Mouse (Mus musculus): ENCODE results near the gene Gpha2. TPM values are rescaled to one million over a fixed set of nuclear protein-coding genes. Genes with fewer than 3 reads are reported as not detected.

Gene Gpha2
- polyA plus RNA-seq, 1 experiment = not detected

- Histone ChIP-seq H3K27ac (ENCODE audit: insufficient read depth, low read length) (no peak overlapping the region), H3K4me1 (ENCODE audit: control insufficient read depth, insufficient read depth, low read length) (peaks cover 36% of the 10 kb centered on the region), H3K27me3 (ENCODE audit: control insufficient read depth, insufficient read depth, low read length) (no peaks in the 10 kb centered on the region), H3K4me3 (replicated peaks; ENCODE audit: insufficient read depth, low read depth, low read length) (no peak overlapping the region)
- WGBS = 55% methylated on average over 7 of the region's 7 CpGs
- DNase-seq = peak; percentile 81 to 87
- TF ChIP-seq POLR2A (IDR thresholded peaks at IDR 0.05; ENCODE audit: borderline replicate concordance, insufficient read depth, low read length) = no peak
- TF ChIP-seq CTCF (IDR thresholded peaks at IDR 0.05; ENCODE audit: borderline replicate concordance, insufficient read depth, low read depth, low read length) = peak; percentile 98
Observed at GRCm38 (mm10) chr19:6262222-6262621, 36.0 kb downstream of the Gpha2 start.

GRCm38 (mm10) chr19:6262839-6263433 is 36.8 kb downstream of the Gpha2 start:
- H3K4me1 ChIP-seq (ENCODE audit: control insufficient read depth, insufficient read depth, low read length) = peaks cover 42% of the 10 kb centered on the region
- TF ChIP-seq CTCF (IDR thresholded peaks at IDR 0.05; ENCODE audit: borderline replicate concordance, insufficient read depth, low read depth, low read length) (no peak), POLR2A (IDR thresholded peaks at IDR 0.05; ENCODE audit: borderline replicate concordance, insufficient read depth, low read length) (no peak)
- no peak overlapping the region for H3K27ac ChIP-seq (ENCODE audit: insufficient read depth, low read length)
- 82% methylated on average over 8 of the region's 8 CpGs for WGBS
- no peaks in the 10 kb centered on the region for H3K27me3 ChIP-seq (ENCODE audit: control insufficient read depth, insufficient read depth, low read length)
- peak in 1 of 2 experiments; percentile 42 for DNase-seq
- H3K4me3 ChIP-seq (replicated peaks; ENCODE audit: insufficient read depth, low read depth, low read length) = no peak overlapping the region

- TF ChIP-seq POLR2A (IDR thresholded peaks at IDR 0.05; ENCODE audit: borderline replicate concordance, insufficient read depth, low read length) = no peak
- 0 out of 2 replicates have a peak overlapping the region, but pooled peaks have one; percentile 1 for H3K27ac ChIP-seq (ENCODE audit: insufficient read depth, low read length)
- no peak overlapping the region for H3K4me3 ChIP-seq (replicated peaks; ENCODE audit: insufficient read depth, low read depth, low read length)
- peak in 1 of 2 experiments; percentile 37 for DNase-seq
- WGBS = 32% methylated on average over 9 of the region's 9 CpGs
- peaks cover 52% of the 10 kb centered on the region for H3K4me1 ChIP-seq (ENCODE audit: control insufficient read depth, insufficient read depth, low read length)
- no peaks in the 10 kb centered on the region for H3K27me3 ChIP-seq (ENCODE audit: control insufficient read depth, insufficient read depth, low read length)
Observed at GRCm38 (mm10) chr19:6264200-6264599, 38.0 kb downstream of the Gpha2 start.

GRCm38 (mm10) chr19:6264945-6265344 is 38.8 kb downstream of the Gpha2 start:
- no peaks in the 10 kb centered on the region for H3K27me3 ChIP-seq (ENCODE audit: control insufficient read depth, insufficient read depth, low read length)
- 81% methylated on average over 8 of the region's 8 CpGs for WGBS
- peaks cover 55% of the 10 kb centered on the region for H3K4me1 ChIP-seq (ENCODE audit: control insufficient read depth, insufficient read depth, low read length)
- H3K4me3 ChIP-seq (replicated peaks; ENCODE audit: insufficient read depth, low read depth, low read length) = no peak overlapping the region
- DNase-seq = peak in 1 of 2 experiments; percentile 31
- no peak for TF ChIP-seq POLR2A (IDR thresholded peaks at IDR 0.05; ENCODE audit: borderline replicate concordance, insufficient read depth, low read length)
- no peak for TF ChIP-seq CTCF (IDR thresholded peaks at IDR 0.05; ENCODE audit: borderline replicate concordance, insufficient read depth, low read depth, low read length)
- H3K27ac ChIP-seq (ENCODE audit: insufficient read depth, low read length) = peak overlapping the region; percentile 45; the same call in 1 of the 2 replicates

- H3K4me1 ChIP-seq (ENCODE audit: control insufficient read depth, insufficient read depth, low read length) = peaks cover 58% of the 10 kb centered on the region
- TF ChIP-seq CTCF (IDR thresholded peaks at IDR 0.05; ENCODE audit: borderline replicate concordance, insufficient read depth, low read depth, low read length) = 0 out of 2 replicates have a peak, but pooled peaks have one; percentile 16
- no peak for TF ChIP-seq POLR2A (IDR thresholded peaks at IDR 0.05; ENCODE audit: borderline replicate concordance, insufficient read depth, low read length)
Observed at GRCm38 (mm10) chr19:6265727-6266182, 39.6 kb downstream of the Gpha2 start.

GRCm38 (mm10) chr19:6267306-6268169 is 41.4 kb downstream of the Gpha2 start:
- TF ChIP-seq CTCF (IDR thresholded peaks at IDR 0.05; ENCODE audit: borderline replicate concordance, insufficient read depth, low read depth, low read length) (0 out of 2 replicates have a peak, but pooled peaks have one; percentile 3), POLR2A (IDR thresholded peaks at IDR 0.05; ENCODE audit: borderline replicate concordance, insufficient read depth, low read length) (no peak)
- WGBS = 5% methylated on average over 11 of the region's 11 CpGs
- no peak overlapping the region for H3K4me3 ChIP-seq (replicated peaks; ENCODE audit: insufficient read depth, low read depth, low read length)
- H3K4me1 ChIP-seq (ENCODE audit: control insufficient read depth, insufficient read depth, low read length) = peaks cover 55% of the 10 kb centered on the region
- H3K27ac ChIP-seq (ENCODE audit: insufficient read depth, low read length) = peak overlapping the region; percentile 94
- H3K27me3 ChIP-seq (ENCODE audit: control insufficient read depth, insufficient read depth, low read length) = no peaks in the 10 kb centered on the region
- DNase-seq = peak; percentile 94 to 97

More at GRCm38 (mm10) chr19:6265727-6266182, 39.6 kb downstream of the Gpha2 start:
- peak; percentile 48 to 51 for DNase-seq
- Histone ChIP-seq H3K4me3 (replicated peaks; ENCODE audit: insufficient read depth, low read depth, low read length) (no peak overlapping the region), H3K27ac (ENCODE audit: insufficient read depth, low read length) (peak overlapping the region; percentile 45; the same call in 1 of the 2 replicates), H3K27me3 (ENCODE audit: control insufficient read depth, insufficient read depth, low read length) (no peaks in the 10 kb centered on the region)
- 16% methylated on average over 6 of the region's 6 CpGs for WGBS

- no peaks in the 10 kb centered on the region for H3K27me3 ChIP-seq (ENCODE audit: control insufficient read depth, insufficient read depth, low read length)
- peaks cover 51% of the 10 kb centered on the region for H3K4me1 ChIP-seq (ENCODE audit: control insufficient read depth, insufficient read depth, low read length)
- H3K27ac ChIP-seq (ENCODE audit: insufficient read depth, low read length) = peak overlapping the region; percentile 88
- TF ChIP-seq CTCF (IDR thresholded peaks at IDR 0.05; ENCODE audit: borderline replicate concordance, insufficient read depth, low read depth, low read length) = peak; percentile 90
- no peak for TF ChIP-seq POLR2A (IDR thresholded peaks at IDR 0.05; ENCODE audit: borderline replicate concordance, insufficient read depth, low read length)
- WGBS = 4% methylated on average over 8 of the region's 8 CpGs
- H3K4me3 ChIP-seq (replicated peaks; ENCODE audit: insufficient read depth, low read depth, low read length) = no peak overlapping the region
- DNase-seq = peak; percentile 84 to 88
Observed at GRCm38 (mm10) chr19:6268170-6268528, 42.0 kb downstream of the Gpha2 start.

Data from cerebellum, adult 2 months (tissue).